Mouse (Mus musculus): Measurements from ENCODE around the gene Birc5.

DNA sequence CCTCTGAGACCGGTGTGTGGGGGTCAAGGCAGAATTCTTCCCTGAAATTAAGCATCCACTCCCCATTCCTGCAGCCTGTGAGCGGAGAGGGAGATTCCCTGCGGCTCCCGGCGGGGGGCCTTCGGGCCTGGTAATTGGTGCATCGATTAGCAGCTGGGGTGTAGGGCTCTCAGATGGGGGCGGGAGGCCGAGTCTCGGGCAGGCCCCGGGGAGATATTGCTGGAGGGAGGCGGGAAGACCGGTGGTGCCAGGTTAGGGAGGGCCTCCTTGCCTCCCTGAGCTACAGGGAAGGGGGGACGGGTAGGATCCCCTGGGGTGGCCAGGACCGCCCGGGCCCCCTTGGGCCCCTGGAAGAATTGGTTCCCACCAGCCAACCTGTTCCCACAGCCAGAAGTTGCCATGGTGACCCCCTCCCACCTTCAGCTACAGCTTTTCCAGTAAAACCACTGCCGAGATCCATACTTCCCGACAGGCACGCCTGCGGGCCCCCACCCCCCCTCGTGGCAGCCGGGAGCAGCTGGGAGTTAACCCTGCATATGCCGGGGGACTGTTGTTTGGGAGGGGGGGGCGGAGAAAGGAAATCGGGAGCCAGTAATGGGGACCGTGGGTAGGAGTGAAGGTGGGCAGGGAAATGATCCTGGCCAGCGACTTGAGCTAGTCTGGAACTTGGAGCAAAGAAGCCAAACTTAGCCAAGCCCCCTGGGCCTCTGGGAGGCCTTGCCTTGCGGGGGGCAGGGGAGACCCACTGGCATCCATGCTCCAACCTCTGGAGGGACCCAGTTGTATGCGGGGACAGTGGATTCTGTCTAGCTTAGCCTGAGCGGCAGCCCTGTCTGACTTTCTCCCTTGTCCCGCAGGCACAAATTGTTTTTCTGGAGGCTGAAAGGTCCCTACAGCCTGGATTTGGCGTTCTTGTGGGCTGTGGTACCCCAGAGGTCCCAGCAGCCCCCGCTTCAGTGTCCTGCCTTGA lies 40.1 kb downstream of the Birc5 start:
- TF ChIP-seq CTCF (IDR thresholded peaks at IDR 0.05; ENCODE audit: low read depth) (no peak), EP300 (optimal IDR thresholded peaks at IDR 0.05) (no peak)

Data from stomach, postnatal 0 days (tissue).